Comparison of ENCODE assay signal across 8 mouse cellular contexts in genomic region chr1:171437264-171438013, GRCm38 (mm10). TPM values are rescaled to one million over a fixed set of nuclear protein-coding genes. Genes with fewer than 3 reads are reported as not detected.
DNase-seq lines count a peak whose midpoint lies in the region; ATAC-seq and TF ChIP-seq lines count a peak whose summit lies in the region.

TSS of gene F11r (plus strand) at chr1:171437535.

- dilution Hi-C loops in CH12.LX (cut with MboI; ENCODE audit: extremely low pct_ligation_motif_present, extremely low pct_unique_long_range_greater_than_20kb, low sequenced_read_pairs) = no loop called here

- H3K36me3 ChIP-seq in CH12.LX (replicated peaks in 1 of 2; ENCODE audit: control insufficient read depth in 1 of 2, insufficient read depth in 1 of 2, low read length in 1 of 2) = no peaks in the 10 kb centered on the region
- no peaks in the 10 kb centered on the region for H3K36me3 ChIP-seq in embryonic facial prominence, embryonic 14.5 days (ENCODE audit: control insufficient read depth, insufficient read depth, low read length)
- H3K36me3 ChIP-seq in heart, embryonic 11.5 days (ENCODE audit: control insufficient read depth, insufficient read depth, low read length) = no peaks in the 10 kb centered on the region
- no peaks in the 10 kb centered on the region for H3K36me3 ChIP-seq in kidney, embryonic 14.5 days (ENCODE audit: control insufficient read depth, insufficient read depth, low read length)

- H3K27ac ChIP-seq in CH12.LX (ENCODE audit: insufficient read depth, low read depth) = no peak within 1 kb of the TSS
- peak within 1 kb of the TSS; percentile 65 for H3K27ac ChIP-seq in embryonic facial prominence, embryonic 14.5 days (replicated peaks; ENCODE audit: low read depth, low read length)
- peak within 1 kb of the TSS; percentile 70 for H3K27ac ChIP-seq in heart, embryonic 11.5 days (ENCODE audit: low read depth, low read length)
- peak within 1 kb of the TSS; percentile 80 for H3K27ac ChIP-seq in kidney, embryonic 14.5 days (ENCODE audit: low read depth, low read length)

- no peak for TF ChIP-seq EP300 in CH12.LX (IDR thresholded peaks at IDR 0.05; ENCODE audit: low read length)

- no peaks in the 10 kb centered on the region for H3K79me2 ChIP-seq in CH12.LX (replicated peaks; ENCODE audit: control insufficient read depth, extremely low read depth, insufficient read depth, poor library complexity, severe bottlenecking)

- H3K9me3 ChIP-seq in CH12.LX (replicated peaks; ENCODE audit: low read length) = no peaks in the 10 kb centered on the region
- no peaks in the 10 kb centered on the region for H3K9me3 ChIP-seq in embryonic facial prominence, embryonic 14.5 days (ENCODE audit: control insufficient read depth, low read length)
- H3K9me3 ChIP-seq in heart, embryonic 11.5 days (replicated peaks; ENCODE audit: control insufficient read depth, low read length) = no peaks in the 10 kb centered on the region
- H3K9me3 ChIP-seq in kidney, embryonic 14.5 days (ENCODE audit: control insufficient read depth, low read length) = no peaks in the 10 kb centered on the region

- TF ChIP-seq CTCF in CH12.LX (conservative IDR thresholded peaks at IDR 0.05 in 1 of 2, IDR thresholded peaks at IDR 0.05 in 1 of 2; ENCODE audit: low read depth in 2 of 2, low read length in 2 of 2) = peak in 1 of 2 experiments; percentile 26; a peak in 1 of 4 replicates

- TF ChIP-seq POLR2A in CH12.LX (IDR thresholded peaks at IDR 0.05; ENCODE audit: low read depth, low read length) = peak; percentile 44; the same call in 1 of the 2 replicates

- H3K4me3 ChIP-seq in CH12.LX (replicated peaks in 1 of 3; ENCODE audit: low read depth in 2 of 3, low read length in 2 of 3, poor library complexity in 1 of 3) = peak within 1 kb of the TSS; percentile 44 to 57 (median 52)
- peak within 1 kb of the TSS; percentile 49 for H3K4me3 ChIP-seq in embryonic facial prominence, embryonic 14.5 days (ENCODE audit: low read depth, low read length)
- peak within 1 kb of the TSS; percentile 67 for H3K4me3 ChIP-seq in heart, embryonic 11.5 days (ENCODE audit: low read depth, low read length)
- peak within 1 kb of the TSS; percentile 73 for H3K4me3 ChIP-seq in kidney, embryonic 14.5 days (ENCODE audit: low read length)

- peak; percentile 88 for ATAC-seq in embryonic facial prominence, embryonic 14.5 days (ENCODE audit: low read depth)
- peak; percentile 63 for ATAC-seq in heart, embryonic 11.5 days (replicated peaks; ENCODE audit: insufficient number of reproducible peaks, low FRiP score, low TSS enrichment)
- peak; percentile 88 for ATAC-seq in kidney, embryonic 14.5 days (ENCODE audit: low FRiP score, low TSS enrichment)

- H3K27me3 ChIP-seq in CH12.LX (replicated peaks) = peaks cover 36% of the 10 kb centered on the region
- peaks cover 35% of the 10 kb centered on the region for H3K27me3 ChIP-seq in embryonic facial prominence, embryonic 14.5 days (replicated peaks; ENCODE audit: control insufficient read depth, insufficient read depth, low read length)
- H3K27me3 ChIP-seq in heart, embryonic 11.5 days (ENCODE audit: control insufficient read depth, insufficient read depth, low read length) = no peaks in the 10 kb centered on the region
- no peaks in the 10 kb centered on the region for H3K27me3 ChIP-seq in kidney, embryonic 14.5 days (ENCODE audit: control insufficient read depth, insufficient read depth, low read length)

- no peak for TF ChIP-seq RAD21 in CH12.LX (IDR thresholded peaks at IDR 0.05; ENCODE audit: low read depth, low read length)

- in situ Hi-C loops in CH12.LX (cut with MboI; ENCODE audit: low pct_ligation_motif_present, low pct_unique_long_range_greater_than_20kb, low sequenced_read_pairs) = no loop called here

- 2% methylated on average over 40 of the region's 46 CpGs for WGBS in embryonic facial prominence, embryonic 14.5 days
- WGBS in heart, embryonic 11.5 days (ENCODE audit: insufficient replicate concordance) = 2% methylated on average over 46 of the region's 46 CpGs
- 1% methylated on average over 45 of the region's 46 CpGs for WGBS in kidney, embryonic 14.5 days

- peak; percentile 67 for DNase-seq in CH12.LX (ENCODE audit: extremely low read depth)
- peak; percentile 49 to 68 for DNase-seq in adrenal gland, postnatal 4 days (ENCODE audit: low spot score in 2 of 2)
- peak; percentile 92 for DNase-seq in embryonic facial prominence, embryonic 14.5 days (ENCODE audit: low spot score)
- peak; percentile 93 for DNase-seq in lung, postnatal 14 days
- peak; percentile 88 for DNase-seq in ovary, postnatal 14 days (ENCODE audit: low spot score)
- peak; percentile 71 for DNase-seq in urinary bladder, postnatal 10 days (ENCODE audit: low spot score)

- peak within 1 kb of the TSS; percentile 82 for H3K4me2 ChIP-seq in CH12.LX (ENCODE audit: insufficient read depth, low read depth, poor library complexity, severe bottlenecking)
- peak within 1 kb of the TSS; percentile 65 for H3K4me2 ChIP-seq in embryonic facial prominence, embryonic 14.5 days (ENCODE audit: low read depth, low read length)
- peak within 1 kb of the TSS; percentile 80 for H3K4me2 ChIP-seq in heart, embryonic 11.5 days
- H3K4me2 ChIP-seq in kidney, embryonic 14.5 days (replicated peaks; ENCODE audit: low read depth, low read length) = peak within 1 kb of the TSS; percentile 68

- peaks cover 8 to 43% of the 10 kb centered on the region in 2 experiments; a peak in 3 of 4 replicates for H3K4me1 ChIP-seq in CH12.LX (ENCODE audit: control insufficient read depth in 1 of 2, insufficient read depth in 2 of 2)
- H3K4me1 ChIP-seq in embryonic facial prominence, embryonic 14.5 days (ENCODE audit: control insufficient read depth, insufficient read depth, low read length) = peaks cover 15% of the 10 kb centered on the region; the same call in 1 of the 2 replicates
- H3K4me1 ChIP-seq in heart, embryonic 11.5 days (ENCODE audit: control insufficient read depth, insufficient read depth, low read length) = peaks cover 22% of the 10 kb centered on the region
- H3K4me1 ChIP-seq in kidney, embryonic 14.5 days (ENCODE audit: control insufficient read depth, insufficient read depth, low read length) = peaks cover 43% of the 10 kb centered on the region

- peak within 1 kb of the TSS; percentile 33 for H3K9ac ChIP-seq in CH12.LX (ENCODE audit: insufficient read depth, low read depth)
- H3K9ac ChIP-seq in embryonic facial prominence, embryonic 14.5 days (ENCODE audit: low read depth, low read length) = peak within 1 kb of the TSS; percentile 62
- H3K9ac ChIP-seq in heart, embryonic 11.5 days (ENCODE audit: low read depth, low read length) = peak within 1 kb of the TSS; percentile 80
- peak within 1 kb of the TSS; percentile 77 for H3K9ac ChIP-seq in kidney, embryonic 14.5 days (ENCODE audit: low read depth, low read length)

TF ChIP-seq in CH12.LX, 34 proteins besides CTCF, POLR2A, EP300 and RAD21 (continues in another document):
- TF ChIP-seq NRF1 (IDR thresholded peaks at IDR 0.05; ENCODE audit: low read depth, low read length) = peak; percentile 80
- TF ChIP-seq ZMIZ1 (IDR thresholded peaks at IDR 0.05; ENCODE audit: low read depth, low read length) = no peak
- TF ChIP-seq E2F4 (IDR thresholded peaks at IDR 0.05; ENCODE audit: insufficient replicate concordance, low read depth, low read length) = no peak
- TF ChIP-seq JUN (IDR thresholded peaks at IDR 0.05; ENCODE audit: insufficient read depth, low read depth, low read length) = no peak
- 0 out of 2 replicates have a peak, but pooled peaks have one; percentile 7 for TF ChIP-seq BHLHE40 (IDR thresholded peaks at IDR 0.05; ENCODE audit: low read depth, low read length)
- no peak for TF ChIP-seq KAT2A (IDR thresholded peaks at IDR 0.05; ENCODE audit: insufficient replicate concordance, low read length)
- TF ChIP-seq GABPA (IDR thresholded peaks at IDR 0.05; ENCODE audit: insufficient replicate concordance, low read depth, low read length) = no peak
- TF ChIP-seq NELFE (IDR thresholded peaks at IDR 0.05; ENCODE audit: low read depth, low read length) = no peak
- TF ChIP-seq USF1 (IDR thresholded peaks at IDR 0.05; ENCODE audit: low read depth, low read length) = no peak
- TF ChIP-seq IRF4 (IDR thresholded peaks at IDR 0.05; ENCODE audit: low read depth, low read length) = no peak; the same call in 1 of the 2 replicates
- no peak for TF ChIP-seq TBP (conservative IDR thresholded peaks at IDR 0.05; ENCODE audit: low read depth, low read length)
- no peak for TF ChIP-seq PAX5 (IDR thresholded peaks at IDR 0.05; ENCODE audit: low read length)
- no peak for TF ChIP-seq ZC3H11A (IDR thresholded peaks at IDR 0.05; ENCODE audit: low read depth, low read length)
- no peak; the same call in 1 of the 2 replicates for TF ChIP-seq HCFC1 (IDR thresholded peaks at IDR 0.05; ENCODE audit: low read depth, low read length)
- TF ChIP-seq MAZ (IDR thresholded peaks at IDR 0.05; ENCODE audit: low read depth, low read length) = no peak
- peak; percentile 81 for TF ChIP-seq CHD2 (IDR thresholded peaks at IDR 0.05; ENCODE audit: low read length)
- TF ChIP-seq ELF1 (IDR thresholded peaks at IDR 0.05; ENCODE audit: low read depth, low read length) = 0 out of 2 replicates have a peak, but pooled peaks have one; percentile 27
- TF ChIP-seq CHD1 (IDR thresholded peaks at IDR 0.05; ENCODE audit: low read depth, low read length) = no peak
- TF ChIP-seq ETS1 (conservative IDR thresholded peaks at IDR 0.05; ENCODE audit: low read depth, low read length) = no peak
- TF ChIP-seq ZKSCAN1 (IDR thresholded peaks at IDR 0.05; ENCODE audit: borderline replicate concordance, low read depth, low read length) = no peak
- no peak for TF ChIP-seq JUND (conservative IDR thresholded peaks at IDR 0.05; ENCODE audit: low read depth, low read length)
- TF ChIP-seq POLR2AphosphoS2 (IDR thresholded peaks at IDR 0.05; ENCODE audit: low read depth, low read length) = no peak
- 0 out of 2 replicates have a peak, but pooled peaks have one; percentile 32 for TF ChIP-seq MXI1 (IDR thresholded peaks at IDR 0.05; ENCODE audit: low read depth, low read length)
- no peak for TF ChIP-seq SMC3 (IDR thresholded peaks at IDR 0.05; ENCODE audit: low read depth, low read length)
- TF ChIP-seq USF2 (conservative IDR thresholded peaks at IDR 0.05; ENCODE audit: low read depth, low read length) = no peak
- peak; percentile 49; the same call in 1 of the 2 replicates for TF ChIP-seq MAX (IDR thresholded peaks at IDR 0.05; ENCODE audit: low read length)

RNA-seq across cellular contexts. Expression of gene F11r, which starts in this region (rescaled TPM):
- total RNA-seq in CH12.LX (2012; rRNA removed) = 1.6 and 1.8 TPM in 2 replicates
- total RNA-seq in CH12.LX (2014; rRNA removed) = 0.74 and 1.3 TPM in 2 replicates
- polyA plus RNA-seq in CH12.LX (2012; ENCODE audit: insufficient read length, low read depth) = 1.3 and 1.4 TPM in 2 replicates
- 10 to 100 TPM; 43.0 to 47.0 TPM for total RNA-seq in adrenal gland, postnatal 4 days (2021)
- polyA plus RNA-seq in embryonic facial prominence, embryonic 14.5 days (2014; fragmentation: Nextera tagmentation; extraction: Ambion mirVana) = 27.0 and 29.5 TPM in 2 replicates
- 64.1 and 65.7 TPM in 2 replicates for polyA plus RNA-seq in heart, embryonic 11.5 days (2014; fragmentation: Nextera tagmentation; extraction: Ambion mirVana)
- polyA plus RNA-seq in kidney, embryonic 14.5 days (2014; fragmentation: Nextera tagmentation; extraction: Ambion mirVana) = 96.4 and 127 TPM in 2 replicates

Comparison
In these comparisons a context has a peak if more than half of its experiments do, and no peak if none do; other contexts are left out.
1. RNA of gene F11r (total RNA-seq): 43.0 to 47.0 TPM in adrenal gland, postnatal 4 days; 0.74 to 1.8 TPM in CH12.LX; every median in the first group is over 10 times any median in the second.
2. RNA of gene F11r (polyA plus RNA-seq): 96.4 to 127 TPM in kidney, embryonic 14.5 days, 64.1 to 65.7 TPM in heart, embryonic 11.5 days and 27.0 to 29.5 TPM in embryonic facial prominence, embryonic 14.5 days; 1.3 to 1.4 TPM in CH12.LX; every median in the first group is over 10 times any median in the second.
3. Peak in every context shown above with its lines, with median percentiles within 50 percentile points of each other: DNase-seq, H3K4me2 ChIP-seq, H3K4me3 ChIP-seq, H3K9ac ChIP-seq and ATAC-seq.